Mouse (Mus musculus): ENCODE measurements around the gene Add3. TPM values are rescaled to one million over a fixed set of nuclear protein-coding genes. Genes with fewer than 3 reads are reported as not detected.

Gene Add3
- polyA plus RNA-seq, 1 experiment from 2014 or later: 40.2 TPM

Other genes with a start within 250 kb of the Add3 start
- 117 and 118 TPM in 2 replicates for gene Xpnpep1, start 100.2 kb upstream of the Add3 start, polyA plus RNA-seq (2015; fragmentation: Nextera tagmentation; extraction: Ambion mirVana)
- gene Mxi1, start 170.1 kb downstream of the Add3 start, polyA plus RNA-seq (2015; fragmentation: Nextera tagmentation; extraction: Ambion mirVana): 40.0 and 40.8 TPM in 2 replicates
- not detected in 2 replicates for gene Gm10197, start 231.3 kb downstream of the Add3 start, polyA plus RNA-seq (2015; fragmentation: Nextera tagmentation; extraction: Ambion mirVana)

Measured in neural tube, embryonic 15.5 days (tissue).